Mouse (Mus musculus): Measurements from ENCODE around the gene Iqgap3.

Gene Iqgap3

GRCm38 (mm10) chr3:88081345-88082223 lies at the start of gene Iqgap3:
Gene Iqgap3 (plus strand): TSS chr3:88081971.
- peak; percentile 95 for DNase-seq

- no peak for DNase-seq
These were observed 48.3 kb upstream of the Iqgap3 start for GRCm38 (mm10) chr3:88033506-88033905.

GRCm38 (mm10) chr3:88035561-88036293 lies 46.0 kb upstream of the Iqgap3 start:
- DNase-seq: no peak

- peak; percentile 97 for DNase-seq
These were observed 38.9 kb upstream of the Iqgap3 start, which contains the start of gene Gpatch4 for GRCm38 (mm10) chr3:88042661-88043421. Gene Gpatch4 (plus strand): TSS chr3:88043108.

- no peak for DNase-seq
These were observed 32.2 kb upstream of the Iqgap3 start for GRCm38 (mm10) chr3:88049532-88049931.

- DNase-seq: no peak
These were observed 24.7 kb upstream of the Iqgap3 start for GRCm38 (mm10) chr3:88057030-88057429.

- peak; percentile 94 for DNase-seq
These were observed 23.7 kb upstream of the Iqgap3 start, which contains the start of gene Naxe for GRCm38 (mm10) chr3:88057902-88058696. Gene Naxe (minus strand): TSS chr3:88058495.

GRCm38 (mm10) chr3:88068386-88068785 lies 13.4 kb upstream of the Iqgap3 start:
- peak; percentile 66 for DNase-seq

GRCm38 (mm10) chr3:88071783-88072182 lies 10.0 kb upstream of the Iqgap3 start:
- DNase-seq: peak; percentile 87

GRCm38 (mm10) chr3:88073631-88074030 lies 8.1 kb upstream of the Iqgap3 start:
- no peak for DNase-seq

- no peak for DNase-seq
These were observed 7.4 kb upstream of the Iqgap3 start for GRCm38 (mm10) chr3:88074351-88074750.

- DNase-seq: no peak
These were observed 7.0 kb upstream of the Iqgap3 start for GRCm38 (mm10) chr3:88074766-88075165.

GRCm38 (mm10) chr3:88077441-88077840 lies 4.3 kb upstream of the Iqgap3 start:
- DNase-seq: no peak

GRCm38 (mm10) chr3:88078204-88078603 lies 3.6 kb upstream of the Iqgap3 start, which contains the start of gene Ttc24:
Gene Ttc24 (minus strand): TSS chr3:88078304.
- DNase-seq: no peak

- no peak for DNase-seq
These were observed 450 bp downstream of the Iqgap3 start for GRCm38 (mm10) chr3:88082224-88082618.

GRCm38 (mm10) chr3:88082663-88083062 lies 892 bp downstream of the Iqgap3 start:
- peak; percentile 70 for DNase-seq

GRCm38 (mm10) chr3:88084001-88084400 lies 2.2 kb downstream of the Iqgap3 start:
- no peak for DNase-seq

- DNase-seq: no peak
These were observed 3.7 kb downstream of the Iqgap3 start for GRCm38 (mm10) chr3:88085459-88085858.

- DNase-seq: peak; percentile 46
These were observed 5.9 kb downstream of the Iqgap3 start for GRCm38 (mm10) chr3:88087688-88088087.

- DNase-seq: no peak
These were observed 8.3 kb downstream of the Iqgap3 start for GRCm38 (mm10) chr3:88090106-88090505.

GRCm38 (mm10) chr3:88090616-88091015 lies 8.8 kb downstream of the Iqgap3 start:
- DNase-seq: no peak

- peak; percentile 41 for DNase-seq
These were observed 12.4 kb downstream of the Iqgap3 start for GRCm38 (mm10) chr3:88094126-88094525.
